Mouse (Mus musculus): ENCODE results near the gene Glis1.
A peak's percentile ranks its signal among the peaks of the same experiment; 100 is the strongest.

The Glis1 gene

GRCm38 (mm10) chr4:107520816-107521215 lies 86.4 kb downstream of the Glis1 start:
- no peak for DNase-seq

- peak; percentile 23 for DNase-seq
Observed at GRCm38 (mm10) chr4:107523607-107524151, 89.3 kb downstream of the Glis1 start.

DNA sequence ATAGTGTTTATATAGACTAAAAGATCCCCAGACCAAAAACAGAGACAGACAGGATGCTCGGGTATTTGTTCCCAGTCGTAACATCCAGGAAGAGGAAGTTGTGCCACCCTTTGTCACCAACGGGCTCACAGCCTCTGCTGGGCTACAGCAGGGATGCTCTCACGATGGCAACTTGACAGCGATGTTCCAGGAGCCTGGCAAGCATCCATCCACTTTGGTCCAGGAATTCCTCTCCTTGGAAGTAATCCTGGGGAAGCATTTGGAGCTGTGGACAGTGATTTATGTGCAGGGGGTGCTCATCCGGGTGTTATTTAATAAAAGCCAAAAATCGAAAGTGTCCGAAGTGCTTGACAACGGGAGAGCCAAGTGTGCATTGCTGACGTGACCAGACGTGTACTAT lies 100.7 kb downstream of the Glis1 start:
- peak; percentile 23 for DNase-seq

DNA sequence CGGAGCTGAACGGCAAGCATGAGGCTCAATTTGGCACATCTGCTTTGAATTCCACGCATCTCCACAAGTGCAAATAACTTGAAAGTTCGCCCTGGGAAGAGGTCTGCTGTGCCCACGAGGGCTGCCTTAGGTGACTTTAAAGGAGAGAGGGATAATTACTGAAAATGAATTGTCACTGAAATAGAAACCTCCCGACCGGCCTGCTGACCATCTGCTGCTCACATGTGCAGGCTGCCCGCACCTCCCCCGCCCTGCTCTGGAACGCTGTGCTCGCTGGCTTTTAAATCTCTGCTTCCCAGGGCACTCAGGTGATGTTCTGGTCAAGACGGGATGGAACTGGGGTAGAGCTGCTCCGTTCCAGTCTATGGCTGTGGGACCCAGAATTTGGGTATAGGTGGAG lies 103.7 kb downstream of the Glis1 start:
- no peak for DNase-seq

GRCm38 (mm10) chr4:107538561-107538960 lies 104.2 kb downstream of the Glis1 start:
- DNase-seq = no peak

- no peak for DNase-seq
Observed at GRCm38 (mm10) chr4:107539021-107539420, 104.6 kb downstream of the Glis1 start.

DNA sequence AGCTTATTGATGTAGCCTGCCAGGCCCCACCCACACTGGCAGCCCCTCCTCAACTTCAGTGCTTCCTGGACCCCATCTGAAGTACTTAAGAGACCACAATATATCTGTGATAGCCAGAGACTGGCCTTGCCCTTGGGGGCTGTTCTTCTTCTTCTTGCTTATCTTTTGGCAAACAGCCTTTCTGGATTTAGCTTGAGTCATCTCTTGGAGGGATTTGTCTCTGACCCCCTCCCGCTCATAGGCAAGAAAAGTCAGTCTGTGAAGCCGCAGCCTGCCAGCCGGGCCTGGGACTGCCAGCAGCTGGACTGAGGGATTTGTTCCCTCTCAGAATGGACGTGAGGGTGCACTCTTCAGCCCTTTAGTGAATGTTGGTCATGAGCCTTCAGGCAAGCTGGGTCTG lies 107.4 kb downstream of the Glis1 start:
- DNase-seq = no peak

- DNase-seq = peak; percentile 18
Observed at GRCm38 (mm10) chr4:107544843-107545242, 110.5 kb downstream of the Glis1 start.

GRCm38 (mm10) chr4:107545726-107546125 lies 111.3 kb downstream of the Glis1 start:
- no peak for DNase-seq

- no peak for DNase-seq
Observed at GRCm38 (mm10) chr4:107546525-107546924, 112.1 kb downstream of the Glis1 start.

- DNase-seq = no peak
Observed at GRCm38 (mm10) chr4:107550096-107550495, 115.7 kb downstream of the Glis1 start.

GRCm38 (mm10) chr4:107550546-107550945 lies 116.2 kb downstream of the Glis1 start:
- DNase-seq = no peak

GRCm38 (mm10) chr4:107552696-107553095 lies 118.3 kb downstream of the Glis1 start:
- DNase-seq = no peak

- DNase-seq = no peak
Observed at GRCm38 (mm10) chr4:107553774-107554173, 119.4 kb downstream of the Glis1 start.

DNA sequence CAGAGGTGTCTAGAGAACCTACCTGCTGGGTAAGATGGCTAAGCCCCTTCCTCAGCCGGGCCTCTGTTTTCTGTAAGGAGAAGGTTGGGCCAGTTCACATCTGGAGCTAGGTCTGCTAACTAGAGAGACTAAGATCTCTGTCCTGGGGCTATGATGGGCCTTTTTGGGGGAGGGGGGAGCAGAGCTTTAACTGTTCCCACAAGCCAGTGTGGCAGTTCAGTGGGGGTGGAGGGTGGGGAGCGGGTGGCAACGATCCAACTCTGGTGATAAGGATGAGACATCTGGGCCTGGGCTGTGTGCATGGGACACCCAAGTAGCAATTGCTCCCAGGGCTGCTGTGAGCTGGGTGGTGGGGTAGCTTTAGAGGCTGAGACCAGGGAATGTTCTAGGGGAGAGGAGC lies 124.4 kb downstream of the Glis1 start:
- DNase-seq = no peak

- no peak for DNase-seq
Observed at GRCm38 (mm10) chr4:107561056-107561455, 126.7 kb downstream of the Glis1 start.

GRCm38 (mm10) chr4:107568159-107568558 lies 133.8 kb downstream of the Glis1 start:
- DNase-seq = no peak

DNA sequence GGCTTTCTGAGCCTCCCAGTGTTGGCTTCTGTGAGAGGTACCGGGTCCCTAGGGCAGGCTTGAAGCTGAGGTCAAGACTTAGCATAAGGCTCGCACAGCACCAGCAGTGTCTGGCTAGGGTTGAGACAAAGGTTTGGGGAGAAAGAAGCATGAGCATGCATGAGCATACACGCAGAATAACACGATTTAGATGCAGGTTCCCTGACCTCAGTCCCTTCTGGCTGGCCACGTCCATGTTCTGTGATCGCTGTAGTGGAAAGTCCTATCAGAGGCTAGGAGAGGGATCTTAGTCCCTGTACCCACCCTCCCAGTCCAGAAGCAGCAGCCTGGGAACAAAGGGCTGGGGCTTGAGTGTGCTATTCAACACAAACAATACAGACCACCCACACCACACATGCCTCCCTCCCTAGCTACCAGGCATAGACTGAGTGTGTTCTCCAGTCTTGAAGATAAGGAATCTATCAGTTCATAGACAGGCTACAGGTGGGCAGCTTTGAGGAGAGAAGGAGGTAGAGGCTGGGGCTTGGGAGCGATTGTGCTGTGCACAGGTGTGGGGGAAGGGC lies 134.6 kb downstream of the Glis1 start:
- no peak for DNase-seq

- no peak for DNase-seq
Observed at GRCm38 (mm10) chr4:107570329-107571014, 136.1 kb downstream of the Glis1 start.

GRCm38 (mm10) chr4:107575781-107576180 lies 141.4 kb downstream of the Glis1 start:
- no peak for DNase-seq

- no peak for DNase-seq
Observed at GRCm38 (mm10) chr4:107576742-107577141, 142.4 kb downstream of the Glis1 start.

GRCm38 (mm10) chr4:107577146-107577839 lies 142.9 kb downstream of the Glis1 start:
- no peak for DNase-seq

DNA sequence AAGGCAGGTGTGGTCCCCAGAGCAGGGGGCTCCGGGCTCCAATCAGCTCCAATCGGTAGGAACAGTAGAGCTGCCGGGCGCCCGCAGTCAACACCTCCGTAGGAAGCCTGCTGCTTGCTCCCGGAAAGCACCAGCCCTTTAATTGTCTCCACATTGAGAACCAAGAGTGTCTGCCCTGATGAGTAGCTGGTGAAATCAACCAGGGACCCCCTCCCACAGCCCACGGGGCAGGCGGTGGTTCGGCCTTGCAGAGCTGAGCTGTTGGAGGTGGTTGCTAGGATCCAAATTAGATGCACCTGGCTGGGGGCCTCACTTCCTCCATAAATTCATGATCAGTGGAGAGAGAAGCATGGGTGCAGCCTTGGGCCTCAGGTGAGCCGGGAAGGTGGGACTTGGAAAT lies 146.5 kb downstream of the Glis1 start:
- no peak for DNase-seq

GRCm38 (mm10) chr4:107586391-107586790 lies 152.0 kb downstream of the Glis1 start:
- DNase-seq = no peak

Data from kidney, adult 18-20 months (tissue).